Mouse (Mus musculus) thymus, postnatal 0 days (tissue): ENCODE measurements around the gene Rnf187. TPM values are rescaled to one million over a fixed set of nuclear protein-coding genes. Genes with fewer than 3 reads are reported as not detected.

Source experiments
- DNase-seq: peaks from one replicate; pipeline ENCODE4 v3.0.0-alpha.2; 2015; ENCODE audit warnings: low spot score
- polyA plus RNA-seq: library from polyadenylated mRNA; unstranded; fragments of >200 nt; fragmentation: Nextera tagmentation; extraction: Ambion mirVana; gene quantifications from 2 replicates; pipeline ENCODE4 v1.2.1, GENCODE M21; 2015

Gene Rnf187
- polyA plus RNA-seq, result 245 and 268 TPM in 2 replicates

- peak; percentile 93 for DNase-seq
These were observed at the start of gene Rnf187 for GRCm38 (mm10) chr11:58938322-58939087. Gene Rnf187, minus strand, starts transcription at chr11:58938916.

- DNase-seq, result no peak
These were observed 46.7 kb upstream of the Rnf187 start for GRCm38 (mm10) chr11:58985299-58985917.

- no peak for DNase-seq
These were observed 45.9 kb upstream of the Rnf187 start for GRCm38 (mm10) chr11:58984657-58985056.

- DNase-seq, result peak; percentile 48
These were observed 45.1 kb upstream of the Rnf187 start for GRCm38 (mm10) chr11:58983691-58984341.

- peak; percentile 90 for DNase-seq
These were observed 43.9 kb upstream of the Rnf187 start for GRCm38 (mm10) chr11:58982471-58983097.

GRCm38 (mm10) chr11:58981541-58982447, 43.1 kb upstream of the Rnf187 start:
- DNase-seq, result peak; percentile 93

- DNase-seq, result no peak
These were observed 41.8 kb upstream of the Rnf187 start for GRCm38 (mm10) chr11:58980381-58980990.

GRCm38 (mm10) chr11:58979661-58980060, 40.9 kb upstream of the Rnf187 start:
- no peak for DNase-seq

GRCm38 (mm10) chr11:58979183-58979582, 40.5 kb upstream of the Rnf187 start:
- DNase-seq, result no peak

GRCm38 (mm10) chr11:58978706-58979030, 40.0 kb upstream of the Rnf187 start:
- DNase-seq, result no peak

GRCm38 (mm10) chr11:58978027-58978705, 39.5 kb upstream of the Rnf187 start, which contains the start of gene Trim11:
Gene Trim11, plus strand, starts transcription at chr11:58978093.
- DNase-seq, result peak; percentile 87

- DNase-seq, result no peak
These were observed 38.9 kb upstream of the Rnf187 start for GRCm38 (mm10) chr11:58977607-58978026.

- DNase-seq, result peak; percentile 30
These were observed 38.4 kb upstream of the Rnf187 start for GRCm38 (mm10) chr11:58977150-58977549.

GRCm38 (mm10) chr11:58974414-58974813, 35.7 kb upstream of the Rnf187 start:
- no peak for DNase-seq

GRCm38 (mm10) chr11:58971796-58972195, 33.1 kb upstream of the Rnf187 start:
- DNase-seq, result no peak

GRCm38 (mm10) chr11:58970831-58971530, 32.3 kb upstream of the Rnf187 start:
- no peak for DNase-seq

- no peak for DNase-seq
These were observed 30.9 kb upstream of the Rnf187 start for GRCm38 (mm10) chr11:58969659-58970058.

GRCm38 (mm10) chr11:58969027-58969426, 30.3 kb upstream of the Rnf187 start:
- no peak for DNase-seq

- DNase-seq, result no peak
These were observed 29.8 kb upstream of the Rnf187 start for GRCm38 (mm10) chr11:58968551-58968950.
